Comparison of ENCODE assay signal across 8 mouse cellular contexts in genomic region chr9:51008841-51009655, GRCm38 (mm10). TPM values are rescaled to one million over a fixed set of nuclear protein-coding genes. Genes with fewer than 3 reads are reported as not detected.
DNase-seq lines count a peak whose midpoint lies in the region; ATAC-seq lines count a peak whose summit lies in the region.

TSS of gene Sik2 (minus strand) at chr9:51009073.

- no peaks in the 10 kb centered on the region for H3K36me3 ChIP-seq in hindbrain, embryonic 10.5 days

- H3K4me3 ChIP-seq in hindbrain, embryonic 10.5 days: peak within 1 kb of the TSS; percentile 89

- WGBS in hindbrain, embryonic 10.5 days: under 1% methylated on average over 80 of the region's 85 CpGs

- peak; percentile 70 for DNase-seq in MEL-GATA-1-ER (ENCODE audit: extremely low read depth, low read depth)
- DNase-seq in cerebellum, adult 8-10 months: peak; percentile 86
- DNase-seq in hindbrain, embryonic 10.5 days (ENCODE audit: low spot score): peak; percentile 95
- DNase-seq in layer of hippocampus, postnatal 10 days (ENCODE audit: low spot score in 2 of 2): peak; percentile 86 to 89
- DNase-seq in lung, postnatal 10 days: peak; percentile 92
- DNase-seq in ovary, postnatal 36 days (ENCODE audit: low spot score): peak; percentile 92
- peak; percentile 91 for DNase-seq in thymus, postnatal 25 days

- peaks cover 27% of the 10 kb centered on the region for H3K4me1 ChIP-seq in hindbrain, embryonic 10.5 days (replicated peaks)

- peak within 1 kb of the TSS; percentile 93 for H3K27ac ChIP-seq in hindbrain, embryonic 10.5 days

- ATAC-seq in frontal cortex, adult (ENCODE audit: low TSS enrichment): peak; percentile 89

- no peaks in the 10 kb centered on the region for H3K9me3 ChIP-seq in hindbrain, embryonic 10.5 days

- H3K27me3 ChIP-seq in hindbrain, embryonic 10.5 days (ENCODE audit: insufficient read depth, poor library complexity, severe bottlenecking): peaks cover 21% of the 10 kb centered on the region

RNA-seq across cellular contexts. Expression of gene Sik2, which starts in this region (rescaled TPM):
- 14.2 and 14.7 TPM in 2 replicates for polyA plus RNA-seq in hindbrain, embryonic 10.5 days (2016; fragmentation: Nextera tagmentation; extraction: Ambion mirVana)
- total RNA-seq in layer of hippocampus, postnatal 10 days (2021): 10 to 100 TPM; 39.5 to 39.8 TPM

Comparison
In these comparisons a context has a peak if more than half of its experiments do, and no peak if none do; other contexts are left out.
1. Peak in every context shown above with its lines: DNase-seq, ATAC-seq, H3K4me3 ChIP-seq and H3K27ac ChIP-seq.